ENCODE assay signal across 16 mouse cellular contexts in the genomic region with DNA sequence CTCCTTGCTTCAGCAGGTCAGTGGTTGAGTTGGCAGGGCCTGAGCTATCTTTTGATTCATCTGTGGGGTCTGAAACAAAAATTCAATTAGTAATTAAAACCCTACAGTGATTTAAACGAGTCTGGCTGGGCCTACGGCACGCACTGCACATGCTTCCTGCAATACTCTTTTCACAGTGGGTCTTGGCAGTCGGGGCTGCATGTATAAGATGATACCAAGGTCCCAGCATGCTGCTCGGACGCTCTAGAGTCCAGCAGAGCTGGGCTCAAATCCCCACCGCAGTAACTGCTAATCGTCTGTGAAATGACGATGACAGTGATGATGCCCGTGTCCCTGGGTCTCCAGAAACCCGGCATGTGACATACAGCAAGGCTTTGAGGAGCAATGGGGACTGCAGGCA.
A peak's percentile ranks its signal among the peaks of the same experiment; 100 is the strongest.
DNase-seq lines count a peak whose midpoint lies in the region; ATAC-seq lines count a peak whose summit lies in the region.
"Had no signal": no experiment of that assay in that cellular context is flagged by ENCODE, and none has a peak within 500 bp of the region (broad histone marks: within the 10 kb centered on the region; RNA-seq: fewer than 3 reads in every experiment).

No protein-coding gene starts in this region.

- peaks cover 21% of the 10 kb centered on the region for H3K4me1 ChIP-seq in kidney, embryonic 15.5 days
- peaks cover 7% of the 10 kb centered on the region for H3K4me1 ChIP-seq in midbrain, embryonic 11.5 days (ENCODE audit: control insufficient read depth, insufficient read depth, low read length)
- H3K4me1 ChIP-seq in midbrain, embryonic 14.5 days (ENCODE audit: control insufficient read depth, insufficient read depth, low read length): peaks cover 8% of the 10 kb centered on the region

- no peaks in the 10 kb centered on the region for H3K27me3 ChIP-seq in kidney, embryonic 15.5 days
- no peaks in the 10 kb centered on the region for H3K27me3 ChIP-seq in midbrain, embryonic 11.5 days (ENCODE audit: control insufficient read depth, insufficient read depth, low read length)
- H3K27me3 ChIP-seq in midbrain, embryonic 14.5 days (ENCODE audit: control insufficient read depth, insufficient read depth, low read length): no peaks in the 10 kb centered on the region
- H3K27me3 ChIP-seq: forebrain, embryonic 12.5 days had no signal

- H3K36me3 ChIP-seq in kidney, embryonic 15.5 days: peaks cover 96% of the 10 kb centered on the region
- H3K36me3 ChIP-seq in midbrain, embryonic 11.5 days (ENCODE audit: control insufficient read depth, insufficient read depth, low read length): no peaks in the 10 kb centered on the region
- no peaks in the 10 kb centered on the region for H3K36me3 ChIP-seq in midbrain, embryonic 14.5 days (ENCODE audit: control insufficient read depth, insufficient read depth, low read length)

- no peak overlapping the region for H3K4me3 ChIP-seq in kidney, embryonic 15.5 days (replicated peaks)
- H3K4me3 ChIP-seq in midbrain, embryonic 11.5 days (ENCODE audit: low read depth, low read length): no peak overlapping the region
- no peak overlapping the region for H3K4me3 ChIP-seq in midbrain, embryonic 14.5 days (replicated peaks; ENCODE audit: low read depth, low read length)
- H3K4me3 ChIP-seq: forebrain, embryonic 12.5 days; layer of hippocampus, adult 2 months had no signal

- no peak overlapping the region for H3K4me2 ChIP-seq in kidney, embryonic 15.5 days
- H3K4me2 ChIP-seq in midbrain, embryonic 11.5 days: no peak overlapping the region
- H3K4me2 ChIP-seq in midbrain, embryonic 14.5 days (ENCODE audit: low read length): no peak overlapping the region
- H3K4me2 ChIP-seq: forebrain, embryonic 12.5 days had no signal

- no peaks in the 10 kb centered on the region for H3K9me3 ChIP-seq in kidney, embryonic 15.5 days (replicated peaks)
- H3K9me3 ChIP-seq in midbrain, embryonic 11.5 days (ENCODE audit: control insufficient read depth, low read length): no peaks in the 10 kb centered on the region
- H3K9me3 ChIP-seq in midbrain, embryonic 14.5 days (ENCODE audit: control insufficient read depth, low read length): no peaks in the 10 kb centered on the region
- H3K9me3 ChIP-seq: forebrain, embryonic 12.5 days had no signal

- H3K27ac ChIP-seq in kidney, embryonic 15.5 days: no peak overlapping the region
- no peak overlapping the region for H3K27ac ChIP-seq in midbrain, embryonic 11.5 days (ENCODE audit: low read depth, low read length)
- no peak overlapping the region for H3K27ac ChIP-seq in midbrain, embryonic 14.5 days (replicated peaks; ENCODE audit: low read depth, low read length)
- H3K27ac ChIP-seq: forebrain, embryonic 12.5 days; layer of hippocampus, adult 2 months; stomach, postnatal 0 days had no signal

- 81% methylated on average over 11 of the region's 11 CpGs for WGBS in kidney, embryonic 15.5 days
- 87% methylated on average over 11 of the region's 11 CpGs for WGBS in midbrain, embryonic 11.5 days
- 78% methylated on average over 11 of the region's 11 CpGs for WGBS in midbrain, embryonic 14.5 days

- DNase-seq in gastrocnemius, postnatal 10 days: peak; percentile 2
- DNase-seq in gastrocnemius, adult 18-20 months (ENCODE audit: low spot score): no peak
- peak; percentile 5 for DNase-seq in kidney, adult 18-20 months
- peak; percentile 44 for DNase-seq in midbrain, embryonic 11.5 days (ENCODE audit: low spot score, missing footprints)
- no peak for DNase-seq in midbrain, embryonic 14.5 days
- DNase-seq in layer of hippocampus, adult 9-10 months (ENCODE audit: low spot score): no peak
- DNase-seq: B cell, adult 2 months; cerebellum, adult 18-20 months; kidney, adult 2 months; liver; lung, postnatal 36 days; retina, postnatal 1 day had no signal

- ATAC-seq in kidney, embryonic 15.5 days (replicated peaks; ENCODE audit: low FRiP score): no peak
- no peak for ATAC-seq in midbrain, embryonic 11.5 days (ENCODE audit: low FRiP score)
- no peak for ATAC-seq in midbrain, embryonic 14.5 days (ENCODE audit: low FRiP score, low TSS enrichment)

- H3K9ac ChIP-seq in kidney, embryonic 15.5 days: no peak overlapping the region
- no peak overlapping the region for H3K9ac ChIP-seq in midbrain, embryonic 11.5 days (ENCODE audit: low read length)
- H3K9ac ChIP-seq in midbrain, embryonic 14.5 days (replicated peaks; ENCODE audit: low read length): no peak overlapping the region
- H3K9ac ChIP-seq: forebrain, embryonic 12.5 days had no signal

Comparison
In these comparisons a context has a peak if more than half of its experiments do, and no peak if none do; other contexts are left out.
1. DNase-seq: peak in gastrocnemius, postnatal 10 days (single experiment), kidney, adult 18-20 months (single experiment) and midbrain, embryonic 11.5 days (single experiment); none in gastrocnemius, adult 18-20 months (single experiment), midbrain, embryonic 14.5 days (single experiment) and layer of hippocampus, adult 9-10 months (single experiment).